Mouse (Mus musculus): ENCODE measurements around the gene Grm7. TPM values are rescaled to one million over a fixed set of nuclear protein-coding genes. Genes with fewer than 3 reads are reported as not detected.

Grm7 gene
- 0.69 TPM for polyA plus RNA-seq (2014; fragmentation: Illumina TruSeq; extraction: RNeasy Lipid Tissue Mini Kit (QIAGEN cat#74804); ENCODE audit: low read depth, low replicate concordance)

GRCm38 (mm10) chr6:110645411-110646361 is at the start of gene Grm7:
TSS of gene Grm7 (plus strand) at chr6:110645581.

